Mouse (Mus musculus) macrophage (primary cell): ENCODE results near the gene Rasl10b. TPM values are rescaled to one million over a fixed set of nuclear protein-coding genes. Genes with fewer than 3 reads are reported as not detected.

Source experiments
- H3K27ac ChIP-seq: fragments of 350-480 bp; formaldehyde crosslinking; 2 replicates; pipeline ENCODE4 v1.9.0; 2021
- H3K36me3 ChIP-seq: fragments of 350-480 bp; formaldehyde crosslinking; 2 replicates; pipeline ENCODE4 v1.9.0; 2021; ENCODE audit errors: inconsistent target
- H3K4me3 ChIP-seq: fragments of 350-480 bp; formaldehyde crosslinking; 2 replicates; pipeline ENCODE4 v1.9.0; 2021; ENCODE audit errors: inconsistent target
- H3K79me2 ChIP-seq: fragments of 350-480 bp; formaldehyde crosslinking; 2 replicates; pipeline ENCODE4 v1.9.0; 2021; ENCODE audit errors: inconsistent target
- WGBS: methylation state at CpG from one replicate; pipeline ENCODE4 v1.1.7; 2026; ENCODE audit warnings: inconsistent platforms; ENCODE audit not compliant: missing documents; 5-methylcytosine and 5-hydroxymethylcytosine counted together
- polyA plus RNA-seq: library from polyadenylated mRNA; stranded (reverse); fragments of 250-400 nt; gene quantifications from 3 replicates; pipeline ENCODE4 v1.2.4, GENCODE M21; 2018; ENCODE audit warnings: inconsistent platforms

Gene Rasl10b
- polyA plus RNA-seq, 1 experiment from 2014 or later, result 0.09 TPM

DNA sequence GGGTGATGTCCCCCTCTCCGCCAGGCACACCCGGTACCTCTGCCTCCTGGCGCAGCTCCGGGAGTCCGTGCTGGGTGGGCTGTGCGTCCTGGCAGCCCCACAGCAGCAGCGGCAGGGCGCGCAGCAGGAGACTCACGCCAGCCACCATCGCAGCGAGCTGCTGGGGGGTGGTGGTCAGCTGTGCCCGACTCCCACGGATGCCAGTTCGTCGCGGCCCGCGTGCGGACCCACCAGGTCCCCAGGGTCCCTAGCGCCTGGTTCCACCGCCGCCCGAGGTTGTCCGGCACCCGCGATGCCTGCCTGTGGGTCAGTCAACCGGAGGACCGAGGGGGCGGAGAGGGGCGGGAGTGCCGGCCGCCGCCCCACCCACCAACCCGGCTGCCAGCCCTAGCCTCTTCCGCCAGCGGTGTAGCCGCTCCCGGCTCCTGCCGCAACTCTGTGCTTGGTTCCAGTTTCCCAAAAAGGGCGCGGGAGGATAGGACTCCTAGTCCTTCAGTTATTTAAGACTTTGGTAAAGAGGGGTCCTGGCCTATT lies 53.8 kb downstream of the Rasl10b start, which contains the start of gene Mmp28:
Gene Mmp28, minus strand, starts transcription at position 361 of the 534 bp plus-strand sequence.
- Histone ChIP-seq H3K4me3 (peak within 1 kb of the TSS; percentile 29; the same call in 1 of the 2 replicates), H3K27ac (no peak within 1 kb of the TSS), H3K36me3 (no peaks in the 10 kb centered on the region), H3K79me2 (no peaks in the 10 kb centered on the region)
- 3% methylated on average over 42 of the region's 42 CpGs for WGBS

DNA sequence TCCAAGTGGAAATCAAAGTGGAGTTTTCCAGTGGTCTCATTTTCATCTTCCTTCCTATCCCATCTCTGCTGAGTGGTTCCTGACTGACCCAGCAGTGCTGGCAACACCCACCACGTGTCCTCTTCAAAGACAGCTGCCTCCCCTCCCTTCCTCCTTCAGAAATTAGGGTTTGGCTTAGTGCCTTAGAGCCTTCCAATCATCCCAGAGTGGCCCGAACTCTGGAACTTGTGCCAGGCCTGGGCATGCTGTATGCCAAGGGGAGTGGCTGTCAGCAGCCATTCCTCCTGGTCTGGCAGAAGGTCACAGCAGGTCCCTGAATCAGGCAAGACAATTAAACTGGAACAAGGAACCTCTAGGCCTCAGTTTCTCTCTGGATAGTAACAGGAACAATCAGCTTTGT lies 57.0 kb downstream of the Rasl10b start:
- no peak overlapping the region for H3K27ac ChIP-seq
- WGBS, result 67% methylated on average over 2 of the region's 2 CpGs
- no peak overlapping the region for H3K4me3 ChIP-seq
- H3K79me2 ChIP-seq, result no peaks in the 10 kb centered on the region
- H3K36me3 ChIP-seq, result no peaks in the 10 kb centered on the region

DNA sequence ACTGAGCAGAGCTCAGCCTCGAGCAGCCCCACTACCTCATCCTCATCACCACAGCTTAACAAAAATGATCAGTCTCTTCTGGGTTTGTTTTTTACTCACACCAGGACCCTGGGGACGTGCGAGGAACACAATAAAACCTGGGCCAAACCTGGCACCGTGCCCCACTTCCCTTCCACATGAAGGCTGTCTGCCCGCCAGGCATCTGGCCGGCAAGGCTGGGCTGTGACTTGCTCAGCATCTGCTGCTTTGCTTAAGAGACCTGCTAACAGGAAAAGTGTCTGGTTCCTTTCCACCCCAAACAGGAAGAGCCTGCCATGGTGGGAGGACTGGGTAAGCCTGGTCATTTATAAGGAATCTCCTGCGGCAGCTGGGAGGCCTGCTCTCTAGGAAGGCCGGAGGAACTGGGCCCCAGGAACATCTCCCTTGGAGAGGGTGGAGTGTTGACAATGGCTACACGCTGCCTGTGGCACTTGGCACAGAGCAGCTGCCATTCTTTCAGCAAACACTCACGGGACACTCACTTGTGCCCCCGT lies 58.2 kb downstream of the Rasl10b start:
- WGBS, result 32% methylated on average over 11 of the region's 11 CpGs

DNA sequence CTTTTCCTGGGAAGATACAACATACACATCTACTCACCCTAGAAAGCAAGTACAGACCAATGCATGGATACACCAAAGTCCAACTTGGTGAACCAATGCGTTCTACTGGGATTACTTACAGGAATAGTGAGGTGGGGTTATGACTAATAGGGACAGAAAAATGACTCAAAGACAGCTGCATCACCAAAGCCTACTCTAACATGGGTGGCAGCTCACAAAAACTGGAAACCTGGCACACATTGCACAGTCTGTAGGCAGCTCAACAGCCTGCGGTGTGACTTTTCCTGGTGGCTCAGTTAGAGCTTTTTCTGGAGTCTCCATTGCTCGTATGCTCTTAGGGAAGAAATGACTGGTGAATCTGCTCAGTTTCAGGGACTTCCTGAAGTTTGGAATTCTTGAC lies 59.8 kb downstream of the Rasl10b start:
- no peak overlapping the region for H3K27ac ChIP-seq
- 96% methylated on average over 3 of the region's 3 CpGs for WGBS
- no peak overlapping the region for H3K4me3 ChIP-seq
- H3K36me3 ChIP-seq, result no peaks in the 10 kb centered on the region
- peaks cover 6% of the 10 kb centered on the region for H3K79me2 ChIP-seq

More for the DNA sequence above, 58.2 kb downstream of the Rasl10b start:
- H3K4me3 ChIP-seq, result no peak overlapping the region
- H3K79me2 ChIP-seq, result no peaks in the 10 kb centered on the region
- H3K27ac ChIP-seq, result no peak overlapping the region
- no peaks in the 10 kb centered on the region for H3K36me3 ChIP-seq

Other genes with a start within 250 kb of the Rasl10b start
- 0.49 to 3.3 TPM (median 3.0 TPM) in 3 replicates for gene Slfn4, start 234.0 kb upstream of the Rasl10b start, polyA plus RNA-seq
- 8.3 to 25.1 TPM (median 22.1 TPM) in 3 replicates for gene Slfn3, start 217.8 kb upstream of the Rasl10b start, polyA plus RNA-seq
- gene Slfn14, start 122.4 kb upstream of the Rasl10b start, polyA plus RNA-seq, result not detected in 3 replicates
- gene Ap2b1, start 110.1 kb upstream of the Rasl10b start, polyA plus RNA-seq, result 70.2 to 81.3 TPM (median 77.0 TPM) in 3 replicates
- gene Pex12, start 106.6 kb upstream of the Rasl10b start, polyA plus RNA-seq, result 6.9 to 7.9 TPM (median 7.7 TPM) in 3 replicates
- not detected in 3 replicates for gene Gas2l2, start 20.3 kb downstream of the Rasl10b start, polyA plus RNA-seq
- 0.26 TPM in 1 of 3 replicates, not detected in the others for gene 1700020L24Rik, start 28.5 kb downstream of the Rasl10b start, polyA plus RNA-seq
- gene Mmp28, start 53.9 kb downstream of the Rasl10b start, polyA plus RNA-seq, result 0.13 to 0.46 TPM (median 0.22 TPM) in 3 replicates
- gene Taf15, start 63.9 kb downstream of the Rasl10b start, polyA plus RNA-seq, result 57.5 to 132 TPM (median 64.8 TPM) in 3 replicates
- gene Heatr9, start 113.0 kb downstream of the Rasl10b start, polyA plus RNA-seq, result 0.34 TPM in 1 of 3 replicates, not detected in the others
- 67.6 to 220 TPM (median 169 TPM) in 3 replicates for gene Ccl5, start 121.4 kb downstream of the Rasl10b start, polyA plus RNA-seq
- gene Ccl9, start 169.5 kb downstream of the Rasl10b start, polyA plus RNA-seq, result 289 to 625 TPM (median 620 TPM) in 3 replicates
- gene Ccl6, start 183.9 kb downstream of the Rasl10b start, polyA plus RNA-seq, result 508 to 1,107 TPM (median 907 TPM) in 3 replicates
- gene Rpl9-ps1, start 236.5 kb downstream of the Rasl10b start, polyA plus RNA-seq, result not detected in 3 replicates
- gene Ccl3, start 240.2 kb downstream of the Rasl10b start, polyA plus RNA-seq, result 203 to 397 TPM (median 307 TPM) in 3 replicates